Mouse (Mus musculus): ENCODE measurements around the gene Hmgn2. TPM values are rescaled to one million over a fixed set of nuclear protein-coding genes. Genes with fewer than 3 reads are reported as not detected.
A peak's percentile ranks its signal among the peaks of the same experiment; 100 is the strongest.

The Hmgn2 gene
- polyA plus RNA-seq, 1 experiment = 431 TPM

- H3K4me1 ChIP-seq (ENCODE audit: control insufficient read depth, insufficient read depth, low read length) = no peaks in the 10 kb centered on the region
- H3K4me3 ChIP-seq (ENCODE audit: insufficient read depth, low read length) = no peak overlapping the region
- no peak overlapping the region for H3K27ac ChIP-seq (ENCODE audit: insufficient read depth, low read length)
- no peak for TF ChIP-seq POLR2A (IDR thresholded peaks at IDR 0.05; ENCODE audit: low read depth, low read length)
- no peak for TF ChIP-seq CTCF (IDR thresholded peaks at IDR 0.05; ENCODE audit: borderline replicate concordance, insufficient read depth, low read length)
These were observed 14.5 kb upstream of the Hmgn2 start for GRCm38 (mm10) chr4:133982936-133983335.

- H3K4me1 ChIP-seq (ENCODE audit: control insufficient read depth, insufficient read depth, low read length) = no peaks in the 10 kb centered on the region
- no peak overlapping the region for H3K27ac ChIP-seq (ENCODE audit: insufficient read depth, low read length)
- TF ChIP-seq CTCF (IDR thresholded peaks at IDR 0.05; ENCODE audit: borderline replicate concordance, insufficient read depth, low read length) (no peak), POLR2A (IDR thresholded peaks at IDR 0.05; ENCODE audit: low read depth, low read length) (no peak)
- no peak overlapping the region for H3K4me3 ChIP-seq (ENCODE audit: insufficient read depth, low read length)
These were observed 12.0 kb upstream of the Hmgn2 start for GRCm38 (mm10) chr4:133980496-133980895.

GRCm38 (mm10) chr4:133978021-133978711, 9.7 kb upstream of the Hmgn2 start:
- no peak overlapping the region for H3K4me3 ChIP-seq (ENCODE audit: insufficient read depth, low read length)
- TF ChIP-seq CTCF (IDR thresholded peaks at IDR 0.05; ENCODE audit: borderline replicate concordance, insufficient read depth, low read length) (no peak), POLR2A (IDR thresholded peaks at IDR 0.05; ENCODE audit: low read depth, low read length) (no peak)
- no peak overlapping the region for H3K27ac ChIP-seq (ENCODE audit: insufficient read depth, low read length)
- no peaks in the 10 kb centered on the region for H3K4me1 ChIP-seq (ENCODE audit: control insufficient read depth, insufficient read depth, low read length)

- H3K27ac ChIP-seq (ENCODE audit: insufficient read depth, low read length) = no peak overlapping the region
- H3K4me1 ChIP-seq (ENCODE audit: control insufficient read depth, insufficient read depth, low read length) = 0 out of 2 replicates have a peak, but pooled peaks cover under 1% of the 10 kb centered on the region
- no peak for TF ChIP-seq POLR2A (IDR thresholded peaks at IDR 0.05; ENCODE audit: low read depth, low read length)
- no peak for TF ChIP-seq CTCF (IDR thresholded peaks at IDR 0.05; ENCODE audit: borderline replicate concordance, insufficient read depth, low read length)
- no peak overlapping the region for H3K4me3 ChIP-seq (ENCODE audit: insufficient read depth, low read length)
These were observed 3.3 kb upstream of the Hmgn2 start for GRCm38 (mm10) chr4:133971741-133972140.

GRCm38 (mm10) chr4:133970876-133971275, 2.4 kb upstream of the Hmgn2 start:
- H3K27ac ChIP-seq (ENCODE audit: insufficient read depth, low read length) = no peak overlapping the region
- no peak for TF ChIP-seq POLR2A (IDR thresholded peaks at IDR 0.05; ENCODE audit: low read depth, low read length)
- no peak for TF ChIP-seq CTCF (IDR thresholded peaks at IDR 0.05; ENCODE audit: borderline replicate concordance, insufficient read depth, low read length)
- peaks cover 4% of the 10 kb centered on the region; the same call in 1 of the 2 replicates for H3K4me1 ChIP-seq (ENCODE audit: control insufficient read depth, insufficient read depth, low read length)
- H3K4me3 ChIP-seq (ENCODE audit: insufficient read depth, low read length) = no peak overlapping the region

- Histone ChIP-seq H3K4me3 (ENCODE audit: insufficient read depth, low read length) (no peak overlapping the region), H3K4me1 (ENCODE audit: control insufficient read depth, insufficient read depth, low read length) (peaks cover 4% of the 10 kb centered on the region; the same call in 1 of the 2 replicates), H3K27ac (ENCODE audit: insufficient read depth, low read length) (no peak overlapping the region)
- TF ChIP-seq CTCF (IDR thresholded peaks at IDR 0.05; ENCODE audit: borderline replicate concordance, insufficient read depth, low read length) = no peak
- no peak for TF ChIP-seq POLR2A (IDR thresholded peaks at IDR 0.05; ENCODE audit: low read depth, low read length)
These were observed 1.7 kb upstream of the Hmgn2 start for GRCm38 (mm10) chr4:133970196-133970595.

GRCm38 (mm10) chr4:133969114-133969770, 792 bp upstream of the Hmgn2 start:
- H3K4me1 ChIP-seq (ENCODE audit: control insufficient read depth, insufficient read depth, low read length) = peaks cover 4% of the 10 kb centered on the region; the same call in 1 of the 2 replicates
- TF ChIP-seq POLR2A (IDR thresholded peaks at IDR 0.05; ENCODE audit: low read depth, low read length) (no peak), CTCF (IDR thresholded peaks at IDR 0.05; ENCODE audit: borderline replicate concordance, insufficient read depth, low read length) (no peak)
- H3K27ac ChIP-seq (ENCODE audit: insufficient read depth, low read length) = no peak overlapping the region
- no peak overlapping the region for H3K4me3 ChIP-seq (ENCODE audit: insufficient read depth, low read length)

GRCm38 (mm10) chr4:133967866-133968149, 642 bp downstream of the Hmgn2 start:
- H3K4me3 ChIP-seq (ENCODE audit: insufficient read depth, low read length) = peak overlapping the region; percentile 48
- H3K27ac ChIP-seq (ENCODE audit: insufficient read depth, low read length) = peak overlapping the region; percentile 96
- H3K4me1 ChIP-seq (ENCODE audit: control insufficient read depth, insufficient read depth, low read length) = peaks cover 4% of the 10 kb centered on the region
- no peak for TF ChIP-seq CTCF (IDR thresholded peaks at IDR 0.05; ENCODE audit: borderline replicate concordance, insufficient read depth, low read length)
- peak; percentile 55; the same call in 1 of the 2 replicates for TF ChIP-seq POLR2A (IDR thresholded peaks at IDR 0.05; ENCODE audit: low read depth, low read length)

- peak overlapping the region; percentile 96 for H3K27ac ChIP-seq (ENCODE audit: insufficient read depth, low read length)
- TF ChIP-seq POLR2A (IDR thresholded peaks at IDR 0.05; ENCODE audit: low read depth, low read length) (peak; percentile 54), CTCF (IDR thresholded peaks at IDR 0.05; ENCODE audit: borderline replicate concordance, insufficient read depth, low read length) (no peak)
These were observed 1.1 kb downstream of the Hmgn2 start for GRCm38 (mm10) chr4:133967138-133967865.

More at GRCm38 (mm10) chr4:133967138-133967865, 1.1 kb downstream of the Hmgn2 start:
- Histone ChIP-seq H3K4me3 (ENCODE audit: insufficient read depth, low read length) (peak overlapping the region; percentile 95), H3K4me1 (ENCODE audit: control insufficient read depth, insufficient read depth, low read length) (peaks cover 4% of the 10 kb centered on the region)

All from embryonic fibroblast, embryonic 13.5 days (primary cell).